Mouse (Mus musculus) hindbrain, embryonic 15.5 days (tissue): ENCODE measurements at regions not wholly inside any gene's neighbourhood (a gene's known extent, or its start where the extent isn't known, plus 50 kb on each side); places are given as distances from the start of the nearest gene placed in this dataset.

Source experiments
- ATAC-seq: fragments of 200-750 bp; cut with Nextera tagmentation; 2 replicates; pipeline ENCODE4 v1.8.0; 2017; ENCODE audit warnings: low read depth, moderate number of reproducible peaks, moderate TSS enrichment; ENCODE audit not compliant: low FRiP score
- H3K27ac ChIP-seq: fragments of 300-500 bp; sonication (generic); replicated peaks from 2 replicates; pipeline ENCODE4 v1.5.1; 2015; ENCODE audit warnings: mild to moderate bottlenecking, inconsistent platforms
- H3K27me3 ChIP-seq: fragments of 300-500 bp; sonication (generic); 2 replicates; pipeline ENCODE4 v1.6.1; 2015; ENCODE audit warnings: control low read depth, inconsistent platforms
- H3K36me3 ChIP-seq: fragments of 300-500 bp; sonication (generic); 2 replicates; pipeline ENCODE4 v1.6.1; 2015; ENCODE audit warnings: control low read depth, inconsistent platforms
- H3K4me1 ChIP-seq: fragments of 300-500 bp; sonication (generic); replicated peaks from 2 replicates; pipeline ENCODE4 v1.6.1; 2015; ENCODE audit warnings: control low read depth, inconsistent platforms
- H3K4me2 ChIP-seq: fragments of 300-500 bp; sonication (generic); 2 replicates; pipeline ENCODE4 v1.6.1; 2015; ENCODE audit warnings: moderate library complexity, mild to moderate bottlenecking, inconsistent platforms
- H3K4me3 ChIP-seq: fragments of 300-500 bp; sonication (generic); 2 replicates; pipeline ENCODE4 v1.5.1; 2015; ENCODE audit warnings: mild to moderate bottlenecking, inconsistent platforms
- H3K9ac ChIP-seq: fragments of 300-500 bp; sonication (generic); 2 replicates; pipeline ENCODE4 v1.6.1; 2015; ENCODE audit warnings: inconsistent platforms
- H3K9me3 ChIP-seq: fragments of 300-500 bp; sonication (generic); 2 replicates; pipeline ENCODE4 v1.6.1; 2016; ENCODE audit warnings: control low read depth, inconsistent platforms
- whole genome bisulfite sequencing: fragments of 180-500 bp; shearing (Covaris S2); methylation state at CpG from one replicate; pipeline ENCODE4 v1.1.7; 2015; 5-methylcytosine and 5-hydroxymethylcytosine counted together

- Histone ChIP-seq H3K9me3 (no peaks in the 10 kb centered on the region), H3K36me3 (no peaks in the 10 kb centered on the region), H3K4me2 (no peak overlapping the region), H3K27ac (no peak overlapping the region), H3K27me3 (no peaks in the 10 kb centered on the region), H3K4me1 (no peaks in the 10 kb centered on the region), H3K9ac (no peak overlapping the region), H3K4me3 (no peak overlapping the region)
- 51% methylated on average over 7 of the region's 7 CpGs for WGBS
- no peak for ATAC-seq
Measured at GRCm38 (mm10) chr9:24833766-24834165, 59.7 kb upstream of the Tbx20 start.

- 93% methylated on average over 7 of the region's 7 CpGs for WGBS
- no peaks in the 10 kb centered on the region for H3K9me3 ChIP-seq
- no peak overlapping the region for H3K4me3 ChIP-seq
- no peaks in the 10 kb centered on the region for H3K4me1 ChIP-seq
- no peaks in the 10 kb centered on the region for H3K36me3 ChIP-seq
- no peak overlapping the region for H3K9ac ChIP-seq
- no peaks in the 10 kb centered on the region for H3K27me3 ChIP-seq
- no peak overlapping the region for H3K27ac ChIP-seq
- H3K4me2 ChIP-seq: no peak overlapping the region
- ATAC-seq: no peak
Measured at GRCm38 (mm10) chr9:24848210-24848609, 74.1 kb upstream of the Tbx20 start.

DNA sequence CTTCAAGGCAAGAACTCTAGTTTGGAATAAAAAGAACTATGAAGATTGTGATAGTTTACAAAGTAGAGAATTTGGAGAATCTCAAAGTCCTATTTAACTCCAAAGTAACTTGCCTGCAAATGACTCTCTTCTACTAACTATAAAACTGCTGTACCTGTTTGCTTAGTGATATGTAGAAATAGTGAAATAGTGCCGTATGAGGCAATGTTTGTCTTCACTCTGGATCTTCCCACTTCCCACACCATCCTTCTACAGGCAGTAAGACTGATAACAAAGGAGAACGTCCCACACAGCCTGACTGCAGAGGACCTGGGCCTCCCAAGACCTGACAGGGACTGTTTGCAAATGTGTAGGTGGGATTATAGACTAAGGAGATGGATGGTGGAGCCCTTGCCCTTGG is 85.4 kb upstream of the Tbx20 start:
- Histone ChIP-seq H3K4me3 (no peak overlapping the region), H3K9me3 (no peaks in the 10 kb centered on the region), H3K27ac (no peak overlapping the region), H3K4me2 (no peak overlapping the region), H3K4me1 (no peaks in the 10 kb centered on the region), H3K36me3 (no peaks in the 10 kb centered on the region), H3K9ac (no peak overlapping the region), H3K27me3 (no peaks in the 10 kb centered on the region)
- 85% methylated on average over 2 of the region's 2 CpGs for WGBS
- ATAC-seq: no peak

DNA sequence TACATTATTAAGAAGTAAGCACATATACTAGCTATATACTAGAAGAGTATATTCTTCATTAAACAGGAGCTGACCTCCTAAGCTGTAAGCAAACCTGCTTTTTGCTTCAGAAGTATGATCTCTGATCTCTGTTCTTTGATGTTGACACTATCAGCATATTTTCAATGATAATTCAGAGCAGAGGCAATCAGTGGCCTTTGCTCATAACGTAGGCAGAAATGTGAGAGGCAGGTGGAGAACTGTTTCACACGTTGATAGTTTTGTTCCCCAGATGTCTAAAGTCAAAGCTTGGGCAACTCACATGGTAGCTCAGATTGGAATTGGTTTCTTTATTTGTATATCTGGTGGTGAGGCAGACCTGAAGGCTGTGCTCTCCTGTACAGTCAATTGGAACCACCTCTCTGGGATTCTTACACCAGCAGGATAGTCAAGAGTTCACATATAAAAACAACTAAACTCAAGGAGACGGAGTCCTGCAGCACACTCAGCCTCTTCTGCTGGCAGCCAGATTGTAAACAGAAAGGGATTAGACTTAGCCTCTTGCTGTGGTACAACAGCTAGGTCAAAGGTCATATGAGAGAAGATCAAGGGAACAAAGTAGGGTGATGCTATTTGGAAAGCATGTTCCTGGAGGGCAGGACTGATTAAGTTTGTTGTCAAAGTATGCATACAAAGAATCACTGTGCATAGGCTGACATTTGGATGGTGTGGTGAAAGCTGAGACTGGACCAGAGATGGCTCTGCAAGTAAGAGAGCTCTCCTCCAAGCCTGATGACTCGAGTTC is 92.5 kb upstream of the Tbx20 start:
- no peak for ATAC-seq

DNA sequence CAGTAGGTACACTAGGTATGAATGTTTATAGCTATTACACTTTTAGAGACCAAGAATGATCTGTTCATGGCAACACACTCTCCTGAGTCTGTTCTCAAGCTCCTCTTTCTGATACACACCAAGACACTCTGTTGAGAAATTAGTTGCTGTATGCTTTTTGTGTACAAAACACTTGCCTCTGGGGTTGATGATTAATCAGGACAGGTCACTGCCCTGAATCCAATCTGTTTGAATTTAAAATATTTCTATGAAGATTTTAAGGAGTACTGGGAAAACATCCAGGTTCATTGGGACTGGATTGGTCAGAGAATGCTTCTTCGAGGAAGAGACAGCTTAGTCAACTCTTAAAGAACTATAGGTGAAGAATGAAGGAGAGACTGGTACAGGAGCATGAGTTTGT is 94.6 kb upstream of the Tbx20 start:
- H3K36me3 ChIP-seq: no peaks in the 10 kb centered on the region
- H3K4me3 ChIP-seq: no peak overlapping the region
- no peak overlapping the region for H3K4me2 ChIP-seq
- 98% methylated on average over 1 of the region's 1 CpGs for WGBS
- no peaks in the 10 kb centered on the region for H3K27me3 ChIP-seq
- no peaks in the 10 kb centered on the region for H3K9me3 ChIP-seq
- no peaks in the 10 kb centered on the region for H3K4me1 ChIP-seq
- H3K9ac ChIP-seq: no peak overlapping the region
- no peak overlapping the region for H3K27ac ChIP-seq
- no peak for ATAC-seq

More for the DNA sequence above, 92.5 kb upstream of the Tbx20 start:
- no peaks in the 10 kb centered on the region for H3K9me3 ChIP-seq
- H3K9ac ChIP-seq: no peak overlapping the region
- no peak overlapping the region for H3K4me2 ChIP-seq
- H3K27ac ChIP-seq: no peak overlapping the region
- H3K4me3 ChIP-seq: no peak overlapping the region
- no peaks in the 10 kb centered on the region for H3K4me1 ChIP-seq
- H3K27me3 ChIP-seq: no peaks in the 10 kb centered on the region
- 68% methylated on average over 4 of the region's 4 CpGs for WGBS
- no peaks in the 10 kb centered on the region for H3K36me3 ChIP-seq

- 85% methylated on average over 13 of the region's 13 CpGs for WGBS
- H3K36me3 ChIP-seq: no peaks in the 10 kb centered on the region
- H3K27ac ChIP-seq: no peak overlapping the region
- no peak for ATAC-seq
- H3K27me3 ChIP-seq: no peaks in the 10 kb centered on the region; the same call in 1 of the 2 replicates
- H3K4me3 ChIP-seq: no peak overlapping the region
- no peak overlapping the region for H3K4me2 ChIP-seq
- no peaks in the 10 kb centered on the region for H3K9me3 ChIP-seq
- no peak overlapping the region for H3K9ac ChIP-seq
- H3K4me1 ChIP-seq: no peaks in the 10 kb centered on the region
Measured at GRCm38 (mm10) chr9:24874434-24875143, 100.5 kb upstream of the Tbx20 start.

DNA sequence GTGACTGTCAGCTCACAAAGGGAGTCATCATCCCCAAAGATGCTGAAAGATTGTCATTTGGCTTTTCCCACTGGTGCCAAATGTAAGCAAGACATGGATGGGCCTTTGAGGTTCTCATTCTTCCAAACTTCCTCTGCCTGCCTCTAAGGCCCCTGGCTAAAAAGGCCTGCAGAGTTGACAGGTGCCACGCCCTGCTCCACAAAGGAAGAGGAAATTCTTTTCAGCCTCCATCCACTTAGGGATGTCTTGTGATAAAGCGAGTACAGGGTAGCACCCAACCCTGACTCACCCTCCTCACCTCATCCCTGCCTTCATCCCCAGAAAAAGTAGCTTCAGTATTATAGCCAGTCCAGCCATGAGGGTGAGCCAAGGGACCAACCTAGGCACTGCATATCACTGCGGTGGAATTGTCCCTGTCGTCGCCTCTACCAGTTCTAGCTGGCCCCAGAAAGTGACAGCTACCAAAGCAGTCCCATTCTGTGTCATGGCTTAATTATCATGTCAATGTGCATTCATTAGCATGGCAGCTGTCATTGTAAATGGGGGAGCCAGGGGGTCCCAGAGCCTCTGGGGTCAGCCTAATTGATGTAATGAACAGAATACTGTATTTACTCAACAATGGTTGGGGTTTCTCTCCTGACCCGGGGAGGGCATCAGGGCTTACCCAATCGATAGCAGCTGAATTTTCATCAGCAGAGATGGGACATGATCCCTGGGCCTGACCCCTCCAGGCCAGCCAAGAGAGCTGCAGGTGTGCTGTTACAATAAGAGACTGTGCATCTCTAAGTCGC is 104.5 kb upstream of the Tbx20 start:
- WGBS: 21% methylated on average over 8 of the region's 8 CpGs
- no peak overlapping the region for H3K4me3 ChIP-seq
- ATAC-seq: 0 out of 2 replicates have a peak, but pooled peaks have one; percentile 42

GRCm38 (mm10) chr9:24879662-24880061 is 105.6 kb upstream of the Tbx20 start:
- Histone ChIP-seq H3K9ac (no peak overlapping the region), H3K36me3 (no peaks in the 10 kb centered on the region), H3K27ac (no peak overlapping the region), H3K27me3 (peaks cover 4% of the 10 kb centered on the region), H3K4me1 (no peaks in the 10 kb centered on the region), H3K4me2 (no peak overlapping the region), H3K4me3 (no peak overlapping the region), H3K9me3 (no peaks in the 10 kb centered on the region)
- ATAC-seq: no peak
- WGBS: 82% methylated on average over 1 of the region's 1 CpGs

More for the DNA sequence above, 104.5 kb upstream of the Tbx20 start:
- no peaks in the 10 kb centered on the region for H3K36me3 ChIP-seq
- H3K9me3 ChIP-seq: no peaks in the 10 kb centered on the region
- H3K4me1 ChIP-seq: no peaks in the 10 kb centered on the region
- no peak overlapping the region for H3K4me2 ChIP-seq
- peaks cover 4% of the 10 kb centered on the region for H3K27me3 ChIP-seq
- H3K9ac ChIP-seq: no peak overlapping the region
- no peak overlapping the region for H3K27ac ChIP-seq

DNA sequence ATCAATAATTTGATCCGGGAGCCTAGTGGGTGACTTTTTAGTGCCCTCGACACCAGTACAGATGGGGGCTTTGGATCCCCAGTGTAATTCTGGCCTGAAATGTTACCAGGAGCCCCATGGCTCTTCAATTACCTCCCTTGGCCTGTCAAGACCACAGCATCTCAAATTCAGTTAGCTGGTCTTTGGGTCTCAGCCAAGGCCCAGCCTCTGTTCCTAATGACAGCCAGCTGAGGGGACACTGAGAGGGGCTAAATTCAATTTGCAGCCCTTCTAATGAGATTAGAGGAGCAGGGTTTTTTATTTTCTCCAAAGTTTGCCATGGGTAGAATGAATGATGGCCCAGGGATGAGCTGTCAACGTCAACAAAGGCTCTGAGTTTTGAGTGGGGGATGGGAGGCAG is 109.9 kb upstream of the Tbx20 start:
- 34% methylated on average over 3 of the region's 3 CpGs for WGBS
- Histone ChIP-seq H3K36me3 (no peaks in the 10 kb centered on the region), H3K27me3 (peaks cover 4% of the 10 kb centered on the region), H3K4me1 (no peaks in the 10 kb centered on the region), H3K4me3 (no peak overlapping the region), H3K27ac (no peak overlapping the region), H3K4me2 (no peak overlapping the region), H3K9me3 (no peaks in the 10 kb centered on the region), H3K9ac (no peak overlapping the region)
- no peak for ATAC-seq

DNA sequence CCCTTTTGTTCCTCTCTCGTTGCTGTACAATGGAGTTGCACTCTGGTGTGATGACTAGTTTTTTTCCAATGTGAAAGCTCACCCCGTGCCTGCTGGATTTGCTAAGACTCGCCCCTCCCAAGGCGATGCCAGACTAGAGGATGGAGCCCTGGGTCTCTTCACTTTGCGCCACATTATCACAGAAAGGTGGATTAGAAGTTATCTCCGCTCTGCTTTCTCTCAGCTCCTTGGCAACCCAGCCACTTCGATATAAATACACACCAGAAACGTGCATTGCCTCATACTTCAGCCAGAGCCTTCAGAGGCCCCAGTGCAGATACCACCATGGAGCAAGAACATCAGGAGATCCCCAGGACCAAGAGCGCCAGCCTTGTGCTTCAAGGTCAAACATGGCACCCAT is 114.2 kb upstream of the Tbx20 start:
- no peak overlapping the region for H3K4me2 ChIP-seq
- no peaks in the 10 kb centered on the region for H3K27me3 ChIP-seq
- H3K27ac ChIP-seq: no peak overlapping the region
- WGBS: 88% methylated on average over 9 of the region's 9 CpGs
- no peak overlapping the region for H3K9ac ChIP-seq
- no peaks in the 10 kb centered on the region for H3K9me3 ChIP-seq
- no peaks in the 10 kb centered on the region for H3K36me3 ChIP-seq
- H3K4me1 ChIP-seq: no peaks in the 10 kb centered on the region
- ATAC-seq: no peak
- no peak overlapping the region for H3K4me3 ChIP-seq

- WGBS: 87% methylated on average over 13 of the region's 13 CpGs
- Histone ChIP-seq H3K4me1 (no peaks in the 10 kb centered on the region), H3K4me2 (no peak overlapping the region), H3K36me3 (no peaks in the 10 kb centered on the region), H3K27ac (no peak overlapping the region), H3K9ac (no peak overlapping the region), H3K27me3 (no peaks in the 10 kb centered on the region), H3K4me3 (no peak overlapping the region), H3K9me3 (no peaks in the 10 kb centered on the region)
- no peak for ATAC-seq
Measured at GRCm38 (mm10) chr9:24896498-24897261, 122.6 kb upstream of the Tbx20 start.
